Mouse (Mus musculus) natural killer cell, adult 2 months (primary cell): ENCODE results near the gene Pde2a.
"Not testable (repeated sequence)": the region's sequence is repeated elsewhere in the genome, so short reads cannot be mapped to it uniquely, and the experiment has no call there.

Experiments
- DNase-seq, 2 experiments: peaks; one replicate each; pipeline ENCODE4 v3.0.0; 2022; ENCODE audit warnings: low spot score in 2 of 2

The Pde2a gene

DNA sequence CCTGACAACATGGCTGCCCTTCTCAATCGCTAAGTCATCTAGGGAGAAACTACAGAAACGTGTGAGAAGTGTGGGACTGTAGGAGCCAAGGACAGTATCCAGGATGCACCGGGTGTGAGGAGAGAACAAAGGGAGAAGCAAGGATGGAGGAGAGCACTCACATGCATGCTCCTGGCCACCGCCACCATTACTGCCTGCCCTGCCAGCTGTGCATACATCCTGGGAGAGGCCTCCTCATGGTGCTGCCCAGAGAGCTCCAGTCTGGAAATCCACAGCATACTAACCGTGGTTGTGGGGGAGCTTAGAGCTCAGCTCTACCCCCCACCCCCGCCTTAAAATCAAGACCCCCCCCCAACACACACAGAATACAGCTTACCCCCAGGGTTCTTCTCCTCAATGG, 93.3 kb downstream of the Pde2a start:
- DNase-seq: no peak

DNA sequence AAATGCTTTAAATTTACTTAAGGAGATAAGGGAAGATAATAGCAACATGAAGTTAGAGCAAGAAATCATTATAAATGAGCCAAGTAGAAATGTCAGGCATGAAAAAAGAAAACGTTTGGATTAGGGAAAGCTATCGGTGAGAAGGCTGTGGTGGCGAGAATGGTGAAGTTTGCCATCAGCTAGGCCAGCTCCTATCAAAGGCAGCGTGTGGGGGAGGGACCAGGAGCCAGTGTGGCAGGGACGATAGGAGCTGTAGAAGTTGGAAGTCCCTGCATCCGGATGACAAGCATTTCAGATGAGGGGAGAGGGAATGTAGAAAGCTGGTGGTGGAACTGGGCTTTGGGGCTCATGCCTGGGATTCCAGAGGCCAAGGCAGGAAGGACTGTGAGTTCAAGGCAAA, 93.8 kb downstream of the Pde2a start:
- DNase-seq: no peak

GRCm38 (mm10) chr7:101516460-101516859, 95.0 kb downstream of the Pde2a start:
- DNase-seq: peak in 1 of 2 experiments; percentile 39

GRCm38 (mm10) chr7:101521696-101522095, 100.2 kb downstream of the Pde2a start:
- no peak for DNase-seq

DNA sequence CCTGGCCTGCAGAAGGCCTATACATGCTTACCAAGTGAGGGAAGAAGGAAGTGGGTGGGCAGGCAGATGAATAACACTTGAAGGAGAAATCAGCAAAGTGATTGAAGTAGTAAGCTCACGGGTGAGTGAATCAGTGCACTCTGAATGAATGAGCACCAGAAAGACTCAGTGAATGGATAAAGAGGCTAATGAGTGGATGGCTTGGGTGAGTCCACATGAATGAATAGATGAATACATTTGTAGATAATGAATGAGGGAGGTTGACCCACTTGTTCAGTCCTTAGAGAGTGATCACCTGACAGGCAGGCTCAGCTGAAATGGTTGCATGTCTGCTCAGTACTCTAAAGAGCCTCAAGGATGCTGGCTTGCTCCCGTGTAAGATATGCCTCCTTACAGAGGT, 101.7 kb downstream of the Pde2a start:
- DNase-seq: no peak

- DNase-seq: no peak
Measured at GRCm38 (mm10) chr7:101526484-101526883, 105.0 kb downstream of the Pde2a start.

DNA sequence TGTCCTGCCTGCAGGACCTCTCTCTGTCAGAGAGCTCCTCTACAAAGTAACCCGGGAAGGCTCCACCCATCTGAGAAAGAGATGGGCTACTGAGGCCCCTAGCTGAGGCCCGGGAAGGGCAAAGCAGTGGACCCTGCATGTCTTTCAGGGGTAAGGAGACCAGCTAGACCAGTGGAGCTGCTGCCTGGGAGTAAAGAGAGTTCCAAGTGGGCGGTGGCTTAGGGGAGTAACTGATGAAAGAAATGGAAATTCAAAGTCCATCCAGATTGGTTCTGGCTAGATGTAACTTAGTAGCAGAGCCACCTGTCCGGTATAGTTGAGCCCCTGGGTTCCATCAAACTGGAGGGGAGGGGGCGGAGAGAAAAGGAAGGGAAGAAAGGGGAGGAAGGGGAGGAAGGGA, 112.9 kb downstream of the Pde2a start:
- DNase-seq: no peak

- no peak for DNase-seq
Measured at GRCm38 (mm10) chr7:101535102-101535501, 113.6 kb downstream of the Pde2a start.

DNA sequence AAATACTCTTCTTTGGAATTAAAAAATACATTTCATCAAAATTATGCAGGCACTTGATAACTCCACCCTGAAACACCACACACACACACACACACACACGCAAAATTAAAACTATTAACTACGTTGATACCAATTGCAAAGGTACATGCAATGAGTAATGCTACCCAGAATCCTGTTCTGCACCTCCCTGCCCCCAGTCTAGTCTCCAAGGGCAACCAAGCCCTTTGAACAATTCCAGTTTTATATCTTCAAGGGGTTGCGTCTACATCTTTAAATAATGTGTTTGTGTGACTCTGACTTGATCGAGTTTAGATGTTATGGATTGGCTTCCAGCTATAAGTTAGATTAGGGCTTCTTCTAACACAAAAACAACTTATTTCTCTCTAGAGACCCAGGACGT, 114.0 kb downstream of the Pde2a start:
- DNase-seq: no peak

DNA sequence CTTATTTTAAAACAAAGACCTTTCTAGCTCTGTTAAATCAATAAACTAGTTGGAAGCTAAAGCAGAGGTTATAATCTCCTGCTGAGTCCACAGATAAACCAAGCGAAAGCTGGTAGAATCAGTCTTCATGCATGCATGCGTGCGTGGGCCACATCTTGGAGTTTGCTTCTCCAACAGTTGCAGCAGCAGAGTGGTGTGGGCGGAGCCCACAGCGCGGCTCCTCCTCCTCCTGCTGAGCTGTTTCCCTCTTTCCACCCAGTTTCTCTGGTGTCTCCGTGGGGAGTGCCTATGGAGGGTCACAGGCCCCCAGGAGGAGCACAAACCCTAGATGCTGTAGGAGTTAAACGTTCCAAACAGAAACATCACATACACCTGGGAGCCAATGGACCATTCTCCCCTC, 116.0 kb downstream of the Pde2a start:
- no peak for DNase-seq

DNA sequence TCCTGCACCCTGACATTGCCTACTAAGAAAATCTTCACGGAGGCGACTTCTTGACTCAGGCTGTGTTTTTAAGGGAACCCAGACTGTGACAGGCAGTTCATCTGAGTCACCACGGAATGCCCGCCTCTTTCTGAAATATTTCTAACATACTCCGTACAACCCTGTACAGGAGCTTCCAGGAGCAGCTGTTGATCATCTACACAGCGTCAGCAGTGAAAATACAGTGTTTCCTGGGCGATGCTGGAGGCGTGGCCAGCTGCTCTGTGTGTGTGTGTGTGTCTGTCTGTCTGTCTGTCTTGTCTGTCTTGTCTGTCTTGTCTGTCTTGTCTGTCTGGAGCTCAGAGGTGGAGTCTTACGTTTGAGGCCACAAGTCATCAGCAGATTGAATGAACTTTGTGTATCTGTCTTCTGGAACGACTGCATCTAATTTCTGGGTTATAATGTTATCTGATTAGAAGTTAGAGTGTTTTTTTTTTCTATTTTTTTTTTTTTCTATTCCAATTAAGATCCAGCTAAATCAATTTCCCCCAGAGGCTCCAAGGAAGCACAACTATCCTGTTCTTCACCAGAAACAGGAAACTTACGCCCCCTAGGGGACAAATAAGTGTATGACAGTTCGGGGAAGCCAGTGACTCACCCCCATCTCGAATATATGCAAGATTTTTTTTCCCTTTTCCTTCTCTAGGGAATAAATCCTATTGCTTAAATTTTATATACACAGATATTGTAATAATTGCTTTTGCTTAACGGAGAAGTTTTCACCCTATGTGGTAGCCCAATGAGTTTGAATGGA, 116.8 kb downstream of the Pde2a start:
- peak; percentile 40 to 64 for DNase-seq

DNA sequence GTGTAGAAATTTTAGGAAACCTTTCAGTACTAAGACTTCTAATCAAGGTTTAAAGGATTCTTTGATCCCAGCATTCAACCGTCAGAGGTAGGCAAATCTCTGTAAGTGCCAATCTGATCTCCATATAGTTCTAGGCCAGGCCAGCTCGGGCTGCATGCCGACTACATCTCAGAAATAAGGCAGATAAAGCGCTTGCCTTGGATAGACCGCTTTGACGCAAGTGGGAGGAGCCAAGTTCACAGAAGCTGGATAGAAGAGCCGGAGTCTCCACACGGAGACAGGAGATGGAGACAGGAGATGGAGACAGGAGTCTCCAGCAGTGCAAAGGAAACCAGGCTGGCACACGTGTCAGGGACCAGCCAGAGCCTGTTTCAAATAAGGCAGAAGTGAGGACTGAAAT, 118.3 kb downstream of the Pde2a start:
- DNase-seq: no peak

DNA sequence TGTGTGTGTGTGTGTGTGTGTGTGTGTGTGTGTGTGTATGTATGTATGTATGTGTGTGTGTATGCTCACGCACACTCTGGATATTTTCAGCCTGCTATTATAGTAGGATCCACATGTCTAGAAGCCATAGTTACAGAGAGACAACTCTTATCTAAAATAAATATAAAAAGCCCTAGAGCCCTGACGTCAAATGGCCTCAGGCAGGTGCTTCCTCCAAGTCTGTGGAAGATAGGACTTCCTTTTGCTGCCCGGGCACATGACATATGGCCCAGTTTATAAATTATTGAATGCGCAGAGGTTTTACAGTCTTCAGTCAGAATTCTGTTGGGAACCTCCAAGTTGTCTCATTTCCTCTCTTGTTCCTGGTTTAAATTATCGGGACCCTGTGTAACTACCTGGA, 119.2 kb downstream of the Pde2a start:
- DNase-seq: peak in 1 of 2 experiments; percentile 27

- DNase-seq: peak; percentile 49 to 73
Measured at GRCm38 (mm10) chr7:101541132-101541531, 119.6 kb downstream of the Pde2a start.

- DNase-seq: no peak
Measured at GRCm38 (mm10) chr7:101541734-101542133, 120.2 kb downstream of the Pde2a start.

GRCm38 (mm10) chr7:101547651-101548050, 126.2 kb downstream of the Pde2a start:
- peak; percentile 47 to 49 for DNase-seq

- DNase-seq: no peak
Measured at GRCm38 (mm10) chr7:101549266-101549665, 127.8 kb downstream of the Pde2a start.

DNA sequence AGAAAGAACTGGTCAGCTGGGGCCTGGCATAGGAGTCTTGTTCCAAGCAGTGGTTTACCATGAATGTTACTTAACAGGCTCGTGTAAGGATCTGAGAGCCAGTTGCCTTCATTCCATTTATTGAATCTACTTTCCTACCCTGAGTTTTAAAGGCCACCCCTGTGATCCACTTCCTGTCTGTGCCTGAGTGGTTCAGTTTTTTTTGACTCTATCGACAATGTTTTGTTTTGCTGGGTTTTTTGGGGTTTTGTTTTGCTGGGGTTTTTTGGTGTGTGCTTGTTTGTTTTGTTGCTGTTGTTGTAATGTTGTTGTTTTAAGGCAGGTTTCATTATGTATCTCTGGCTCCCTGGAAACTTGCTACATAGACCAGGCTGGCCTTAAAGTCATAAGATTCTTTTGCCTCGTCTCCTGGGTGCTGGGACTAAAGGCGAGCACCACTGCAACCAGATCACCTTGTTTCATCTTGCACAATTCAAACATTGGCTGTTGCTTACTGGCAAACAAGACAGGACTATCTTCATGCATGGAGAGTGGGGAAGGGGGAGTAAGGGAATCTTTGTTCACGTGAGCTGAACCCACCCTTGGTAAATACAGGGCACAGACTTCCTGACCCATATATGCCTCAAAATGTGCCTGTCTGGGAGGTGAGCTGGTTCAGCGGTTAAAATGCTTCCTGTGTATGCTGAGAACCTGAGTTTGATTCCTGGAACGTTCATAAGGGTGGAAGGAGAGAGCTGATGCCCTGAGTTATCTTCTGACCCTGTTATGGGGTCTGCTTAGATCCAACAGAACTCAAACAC, 129.4 kb downstream of the Pde2a start:
- DNase-seq: no peak

GRCm38 (mm10) chr7:101551530-101551929, 130.0 kb downstream of the Pde2a start:
- DNase-seq: no peak

DNA sequence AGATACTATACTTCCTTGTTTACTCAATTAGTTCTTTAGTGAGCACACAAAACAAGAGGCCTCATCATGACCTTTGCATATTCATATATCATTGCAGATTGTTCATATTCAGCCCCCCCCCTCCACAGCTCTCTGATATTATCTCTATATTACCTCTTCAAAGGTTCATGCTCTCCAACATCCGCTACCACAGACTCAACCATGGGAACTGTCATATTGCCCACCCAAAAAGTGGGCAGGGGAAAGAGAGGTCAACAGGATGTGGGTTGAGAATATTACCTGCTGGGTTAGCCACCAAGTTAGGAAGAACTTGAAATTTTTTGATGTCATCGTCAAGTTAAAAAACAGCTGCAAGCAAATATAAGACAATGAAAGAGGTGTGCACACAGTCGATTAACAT, 134.0 kb downstream of the Pde2a start:
- DNase-seq: peak; percentile 26 to 28

DNA sequence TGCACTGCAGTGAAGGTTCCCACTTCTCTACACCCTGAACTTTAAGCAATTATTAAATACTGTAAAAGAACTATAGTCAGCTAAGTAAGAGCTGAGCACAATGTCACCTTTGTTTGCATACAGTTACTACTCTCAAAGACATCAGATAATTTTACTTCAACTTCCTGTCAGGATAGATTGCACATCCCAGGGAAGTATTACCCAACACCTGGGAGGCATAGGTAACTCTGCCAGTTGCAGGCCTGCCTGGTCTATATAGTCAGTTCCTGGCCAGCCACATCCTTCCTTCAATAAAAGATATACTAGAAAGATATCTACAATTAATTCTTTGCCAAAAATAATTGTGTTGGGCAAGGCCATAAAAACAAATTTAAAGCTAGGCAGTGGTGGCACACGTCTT, 135.9 kb downstream of the Pde2a start:
- no peak for DNase-seq

GRCm38 (mm10) chr7:101559393-101559792, 137.9 kb downstream of the Pde2a start:
- DNase-seq: not testable (repeated sequence)
